Mouse (Mus musculus): ENCODE data around the gene Mup17.
"Not testable (repeated sequence)": the region's sequence is repeated elsewhere in the genome, so short reads cannot be mapped to it uniquely, and the experiment has no call there.

The Mup17 gene

GRCm38 (mm10) chr4:61595771-61596170 lies at the start of gene Mup17:
Mup17 (minus strand) TSS chr4:61595871.
- not testable (repeated sequence) for DNase-seq (ENCODE audit: low spot score in 2 of 2)

- DNase-seq (ENCODE audit: low spot score in 2 of 2), result not testable (repeated sequence)
Observed at GRCm38 (mm10) chr4:61571561-61571960, 24.1 kb downstream of the Mup17 start.

- DNase-seq (ENCODE audit: low spot score in 2 of 2), result peak; percentile 13 to 45
Observed at GRCm38 (mm10) chr4:61555887-61556286, 39.8 kb downstream of the Mup17 start.

All from urinary bladder, postnatal 36 days (tissue).